Mouse (Mus musculus) lung, embryonic 16.5 days (tissue): Measurements from ENCODE around the gene Faap20. TPM values are rescaled to one million over a fixed set of nuclear protein-coding genes. Genes with fewer than 3 reads are reported as not detected.

Source experiments
- ATAC-seq: fragments of 200-750 bp; cut with Nextera tagmentation; 2 replicates; pipeline ENCODE4 v1.8.0; 2017; ENCODE audit warnings: low read depth, mild to moderate bottlenecking, moderate library complexity
- H3K27ac ChIP-seq: fragments of 300-500 bp; sonication (generic); 2 replicates; pipeline ENCODE4 v1.5.1; 2014; ENCODE audit warnings: mild to moderate bottlenecking, control low read depth, low read length
- H3K27me3 ChIP-seq: fragments of 300-500 bp; sonication (generic); 2 replicates; pipeline ENCODE4 v1.6.1; 2014; ENCODE audit warnings: low read depth, low read length, mixed read lengths; ENCODE audit not compliant: control insufficient read depth, insufficient read depth
- H3K36me3 ChIP-seq: fragments of 300-500 bp; sonication (generic); 2 replicates; pipeline ENCODE4 v1.6.1; 2014; ENCODE audit warnings: low read length; ENCODE audit not compliant: control insufficient read depth, insufficient read depth
- H3K4me1 ChIP-seq: fragments of 300-500 bp; sonication (generic); replicated peaks from 2 replicates; pipeline ENCODE4 v1.6.1; 2014; ENCODE audit warnings: low read length, mixed read lengths; ENCODE audit not compliant: control insufficient read depth, insufficient read depth
- H3K4me2 ChIP-seq: fragments of 300-500 bp; sonication (generic); 2 replicates; pipeline ENCODE4 v1.6.1; 2014; ENCODE audit warnings: low read depth, low read length, control low read depth
- H3K4me3 ChIP-seq: fragments of 300-500 bp; sonication (generic); 2 replicates; pipeline ENCODE4 v1.5.1; 2014; ENCODE audit warnings: mild to moderate bottlenecking, low read length, control low read depth
- H3K9ac ChIP-seq: fragments of 300-500 bp; sonication (generic); 2 replicates; pipeline ENCODE4 v1.6.1; 2014; ENCODE audit warnings: low read length, control low read depth
- H3K9me3 ChIP-seq: fragments of 300-500 bp; sonication (generic); 2 replicates; pipeline ENCODE4 v1.6.1; 2016; ENCODE audit warnings: low read length; ENCODE audit not compliant: control insufficient read depth
- WGBS: fragments of 180-500 bp; shearing (Covaris S2); extraction: QIAGEN DNeasy Blood & Tissue Kit; methylation state at CpG from one replicate; pipeline ENCODE4 v1.1.7; 2014; 5-methylcytosine and 5-hydroxymethylcytosine counted together
- polyA plus RNA-seq: library from polyadenylated mRNA; unstranded; fragments of >200 nt; fragmentation: Nextera tagmentation; extraction: Ambion mirVana; gene quantifications from 2 replicates; pipeline ENCODE4 v1.2.1, GENCODE M21; 2015

Faap20 gene
- 78.6 and 79.6 TPM in 2 replicates for polyA plus RNA-seq

DNA sequence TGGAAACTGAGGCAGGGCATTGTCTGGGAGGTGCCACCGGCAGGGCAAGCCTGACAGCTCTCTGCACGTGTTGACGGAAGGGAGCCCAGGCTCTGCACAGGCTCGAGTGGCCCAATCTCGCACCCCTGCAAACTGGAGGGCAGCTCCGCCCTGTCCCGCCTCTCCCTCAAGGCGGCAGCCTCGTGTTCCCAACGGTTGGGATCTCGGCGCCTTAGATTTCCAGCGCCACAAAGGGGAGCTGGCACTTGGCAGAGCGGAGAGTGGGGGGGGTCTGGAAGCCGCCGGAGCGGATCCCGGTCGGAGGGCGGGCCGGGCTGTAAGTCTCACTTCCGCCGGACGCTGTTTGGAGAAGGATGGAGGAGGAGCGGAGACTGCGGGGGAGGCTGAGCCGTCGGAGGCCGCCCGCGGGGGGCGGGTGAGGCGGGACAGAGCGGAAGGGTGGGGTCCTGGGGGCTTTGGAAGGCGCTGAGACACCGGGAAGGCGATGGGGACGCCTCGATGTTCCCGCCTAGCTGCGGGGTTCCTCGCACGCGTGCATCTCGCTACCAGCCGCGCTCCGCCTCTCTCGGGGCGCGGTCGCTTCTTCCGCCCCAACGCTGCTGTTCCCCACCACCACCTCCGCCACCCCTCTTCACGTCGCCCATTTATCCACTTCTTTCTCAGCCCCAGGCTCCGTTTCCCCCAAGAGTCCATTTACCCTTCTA lies at the start of gene Faap20:
Gene Faap20, plus strand, starts transcription at position 155 of the 704 bp plus-strand sequence.
- Histone ChIP-seq H3K27ac (peak within 1 kb of the TSS; percentile 98), H3K4me2 (peak within 1 kb of the TSS; percentile 71), H3K36me3 (no peaks in the 10 kb centered on the region), H3K27me3 (no peaks in the 10 kb centered on the region), H3K9ac (peak within 1 kb of the TSS; percentile 79), H3K9me3 (no peaks in the 10 kb centered on the region), H3K4me3 (peak within 1 kb of the TSS; percentile 55), H3K4me1 (peaks cover 23% of the 10 kb centered on the region)
- ATAC-seq, result peak; percentile 93
- WGBS, result under 1% methylated on average over 57 of the region's 58 CpGs

- H3K4me3 ChIP-seq, result no peak overlapping the region
- no peak for ATAC-seq
Observed at GRCm38 (mm10) chr4:155200861-155201390, 48.7 kb upstream of the Faap20 start.

GRCm38 (mm10) chr4:155201764-155202163 lies 47.8 kb upstream of the Faap20 start:
- WGBS, result 84% methylated on average over 7 of the region's 7 CpGs
- H3K27ac ChIP-seq, result no peak overlapping the region
- peaks cover 67% of the 10 kb centered on the region for H3K4me1 ChIP-seq
- no peaks in the 10 kb centered on the region for H3K27me3 ChIP-seq
- H3K36me3 ChIP-seq, result no peaks in the 10 kb centered on the region
- no peak overlapping the region for H3K4me2 ChIP-seq
- no peak for ATAC-seq
- no peak overlapping the region for H3K4me3 ChIP-seq
- no peak overlapping the region for H3K9ac ChIP-seq
- H3K9me3 ChIP-seq, result no peaks in the 10 kb centered on the region

More at GRCm38 (mm10) chr4:155200861-155201390, 48.7 kb upstream of the Faap20 start:
- Histone ChIP-seq H3K27me3 (no peaks in the 10 kb centered on the region), H3K9me3 (no peaks in the 10 kb centered on the region), H3K4me1 (peaks cover 67% of the 10 kb centered on the region), H3K4me2 (no peak overlapping the region), H3K9ac (no peak overlapping the region), H3K36me3 (no peaks in the 10 kb centered on the region), H3K27ac (peak overlapping the region; percentile 63)
- WGBS, result 65% methylated on average over 3 of the region's 3 CpGs

DNA sequence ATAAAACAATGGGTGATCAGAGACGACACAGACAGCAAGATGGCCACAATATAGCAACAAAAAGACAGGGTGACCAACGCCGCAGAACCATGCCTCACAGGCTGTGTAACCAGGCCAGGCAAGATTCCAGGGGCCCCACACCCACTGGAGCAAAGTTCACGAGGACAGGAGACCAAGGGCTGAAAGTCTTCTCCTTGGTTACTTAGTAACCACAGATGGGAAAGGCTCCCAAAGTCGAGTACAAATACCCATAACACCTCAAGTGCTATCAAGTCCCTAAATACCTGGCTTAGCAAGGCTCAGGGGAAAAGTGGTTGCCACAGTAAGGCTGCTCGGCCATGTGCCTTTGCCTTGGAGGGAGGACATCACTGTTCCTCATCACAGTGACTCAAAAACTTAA lies 43.7 kb upstream of the Faap20 start:
- no peak overlapping the region for H3K4me3 ChIP-seq
- no peak overlapping the region for H3K9ac ChIP-seq
- H3K36me3 ChIP-seq, result 0 out of 2 replicates have a peak, but pooled peaks cover 2% of the 10 kb centered on the region
- H3K27me3 ChIP-seq, result no peaks in the 10 kb centered on the region
- no peaks in the 10 kb centered on the region for H3K9me3 ChIP-seq
- H3K4me2 ChIP-seq, result no peak overlapping the region; the same call in 1 of the 2 replicates
- peaks cover 60% of the 10 kb centered on the region for H3K4me1 ChIP-seq
- no peak overlapping the region; the same call in 1 of the 2 replicates for H3K27ac ChIP-seq
- WGBS, result 44% methylated on average over 6 of the region's 6 CpGs
- peak; percentile 46 for ATAC-seq

DNA sequence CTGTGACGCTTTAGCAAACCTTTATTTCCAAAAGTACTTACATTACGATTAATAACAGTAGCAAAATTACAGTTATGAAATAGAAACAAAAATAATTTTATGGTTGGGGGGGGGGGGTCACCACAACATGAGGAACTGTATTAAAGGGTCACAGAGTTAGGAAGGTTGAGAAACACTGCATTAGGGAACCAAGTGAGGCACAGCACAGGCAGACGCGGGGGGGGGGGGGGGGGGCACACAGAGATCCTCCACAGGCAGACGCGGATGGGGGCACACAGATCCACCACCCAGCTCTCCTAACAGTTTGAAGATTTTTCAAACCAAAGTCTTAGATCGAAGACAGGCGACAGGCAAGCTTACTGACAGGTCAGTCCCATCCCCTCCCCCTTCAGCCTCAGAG lies 43.1 kb upstream of the Faap20 start:
- Histone ChIP-seq H3K27ac (no peak overlapping the region), H3K36me3 (0 out of 2 replicates have a peak, but pooled peaks cover 2% of the 10 kb centered on the region), H3K4me2 (no peak overlapping the region), H3K9ac (peak overlapping the region; percentile 33; the same call in 1 of the 2 replicates), H3K4me1 (peaks cover 56% of the 10 kb centered on the region), H3K9me3 (no peaks in the 10 kb centered on the region), H3K27me3 (no peaks in the 10 kb centered on the region), H3K4me3 (no peak overlapping the region)
- no peak for ATAC-seq
- 49% methylated on average over 7 of the region's 8 CpGs for WGBS

- Histone ChIP-seq H3K9me3 (no peaks in the 10 kb centered on the region), H3K4me3 (no peak overlapping the region), H3K9ac (0 out of 2 replicates have a peak overlapping the region, but pooled peaks have one; percentile 11), H3K27me3 (no peaks in the 10 kb centered on the region), H3K27ac (0 out of 2 replicates have a peak overlapping the region, but pooled peaks have one; percentile 5), H3K4me2 (no peak overlapping the region), H3K36me3 (0 out of 2 replicates have a peak, but pooled peaks cover 2% of the 10 kb centered on the region), H3K4me1 (peaks cover 48% of the 10 kb centered on the region)
- ATAC-seq, result no peak
- 60% methylated on average over 3 of the region's 3 CpGs for WGBS
Observed at GRCm38 (mm10) chr4:155207841-155208240, 41.8 kb upstream of the Faap20 start.

- Histone ChIP-seq H3K9me3 (no peaks in the 10 kb centered on the region), H3K9ac (no peak overlapping the region), H3K27me3 (no peaks in the 10 kb centered on the region), H3K36me3 (0 out of 2 replicates have a peak, but pooled peaks cover 2% of the 10 kb centered on the region), H3K4me2 (no peak overlapping the region), H3K27ac (no peak overlapping the region), H3K4me3 (no peak overlapping the region), H3K4me1 (peaks cover 50% of the 10 kb centered on the region)
- WGBS, result 40% methylated on average over 7 of the region's 7 CpGs
- no peak for ATAC-seq
Observed at GRCm38 (mm10) chr4:155208613-155209012, 41.0 kb upstream of the Faap20 start.

GRCm38 (mm10) chr4:155209079-155209478 lies 40.5 kb upstream of the Faap20 start:
- Histone ChIP-seq H3K4me3 (no peak overlapping the region), H3K27me3 (no peaks in the 10 kb centered on the region), H3K36me3 (0 out of 2 replicates have a peak, but pooled peaks cover 2% of the 10 kb centered on the region), H3K9me3 (no peaks in the 10 kb centered on the region), H3K9ac (no peak overlapping the region), H3K4me1 (peaks cover 54% of the 10 kb centered on the region), H3K27ac (no peak overlapping the region), H3K4me2 (no peak overlapping the region)
- ATAC-seq, result no peak

- H3K4me2 ChIP-seq, result no peak overlapping the region
- H3K27ac ChIP-seq, result no peak overlapping the region
- no peaks in the 10 kb centered on the region for H3K27me3 ChIP-seq
- ATAC-seq, result no peak
- H3K4me1 ChIP-seq, result peaks cover 58% of the 10 kb centered on the region
- H3K9ac ChIP-seq, result no peak overlapping the region
- 91% methylated on average over 5 of the region's 5 CpGs for WGBS
- H3K36me3 ChIP-seq, result 0 out of 2 replicates have a peak, but pooled peaks cover 2% of the 10 kb centered on the region
- no peaks in the 10 kb centered on the region for H3K9me3 ChIP-seq
- H3K4me3 ChIP-seq, result no peak overlapping the region
Observed at GRCm38 (mm10) chr4:155209494-155209893, 40.1 kb upstream of the Faap20 start.
